Mouse (Mus musculus) A20 (cell line): ENCODE measurements around the gene Gm6370.
"Not testable (repeated sequence)": the region's sequence is repeated elsewhere in the genome, so short reads cannot be mapped to it uniquely, and the experiment has no call there.

ENCODE experiments used
- DNase-seq: peaks from one replicate; pipeline ENCODE4 v3.0.0-alpha.2; 2011; ENCODE audit warnings: low read depth, low spot score

Gene Gm6370

GRCm38 (mm10) chr5:146491063-146491462 is at the start of gene Gm6370:
TSS of gene Gm6370 (plus strand) at chr5:146491363.
- DNase-seq: not testable (repeated sequence)

GRCm38 (mm10) chr5:146442767-146443166 is 48.4 kb upstream of the Gm6370 start:
- no peak for DNase-seq

- DNase-seq: no peak
Measured at GRCm38 (mm10) chr5:146446633-146447032, 44.5 kb upstream of the Gm6370 start.

- no peak for DNase-seq
Measured at GRCm38 (mm10) chr5:146451592-146452254, 39.4 kb upstream of the Gm6370 start.

GRCm38 (mm10) chr5:146453556-146453955 is 37.6 kb upstream of the Gm6370 start:
- no peak for DNase-seq

GRCm38 (mm10) chr5:146461612-146462011 is 29.6 kb upstream of the Gm6370 start:
- DNase-seq: no peak

- DNase-seq: no peak
Measured at GRCm38 (mm10) chr5:146466663-146467062, 24.5 kb upstream of the Gm6370 start.

GRCm38 (mm10) chr5:146468311-146468710 is 22.9 kb upstream of the Gm6370 start:
- no peak for DNase-seq

GRCm38 (mm10) chr5:146470821-146471220 is 20.3 kb upstream of the Gm6370 start:
- no peak for DNase-seq

- no peak for DNase-seq
Measured at GRCm38 (mm10) chr5:146471311-146471710, 19.9 kb upstream of the Gm6370 start.

- no peak for DNase-seq
Measured at GRCm38 (mm10) chr5:146471821-146472220, 19.3 kb upstream of the Gm6370 start.

- DNase-seq: peak; percentile 16
Measured at GRCm38 (mm10) chr5:146479564-146479963, 11.6 kb upstream of the Gm6370 start.

GRCm38 (mm10) chr5:146481665-146482064 is 9.5 kb upstream of the Gm6370 start, which contains the start of gene Gm6408:
TSS of gene Gm6408 (plus strand) at chr5:146481965.
- not testable (repeated sequence) for DNase-seq

GRCm38 (mm10) chr5:146488959-146489358 is 2.2 kb upstream of the Gm6370 start:
- peak; percentile 26 for DNase-seq

GRCm38 (mm10) chr5:146502099-146502498 is 10.9 kb downstream of the Gm6370 start, which contains the start of gene 4930449I24Rik:
TSS of gene 4930449I24Rik (plus strand) at chr5:146502399.
- DNase-seq: not testable (repeated sequence)

- DNase-seq: not testable (repeated sequence)
Measured at GRCm38 (mm10) chr5:146513823-146514222, 22.7 kb downstream of the Gm6370 start, which contains the start of gene Gm3402. TSS of gene Gm3402 (plus strand) at chr5:146514123.

- not testable (repeated sequence) for DNase-seq
Measured at GRCm38 (mm10) chr5:146525501-146525900, 34.3 kb downstream of the Gm6370 start, which contains the start of gene Gm3404. TSS of gene Gm3404 (plus strand) at chr5:146525801.

GRCm38 (mm10) chr5:146537347-146537746 is 46.2 kb downstream of the Gm6370 start, which contains the start of gene Gm3409:
TSS of gene Gm3409 (plus strand) at chr5:146537647.
- DNase-seq: not testable (repeated sequence)
